Mouse (Mus musculus) stomach, embryonic 14.5 days (tissue): ENCODE data around the gene Pak6. TPM values are rescaled to one million over a fixed set of nuclear protein-coding genes. Genes with fewer than 3 reads are reported as not detected.

Source experiments
- ATAC-seq: fragments of 200-750 bp; cut with Nextera tagmentation; 2 replicates; pipeline ENCODE4 v1.8.0; 2017; ENCODE audit warnings: low read depth, moderate TSS enrichment; ENCODE audit not compliant: insufficient number of reproducible peaks, insufficient read depth, low FRiP score
- H3K27ac ChIP-seq: fragments of 300-500 bp; sonication (generic); 2 replicates; pipeline ENCODE4 v1.5.1; 2014; ENCODE audit warnings: mild to moderate bottlenecking, low read length, moderate library complexity, mixed read lengths
- H3K27me3 ChIP-seq: fragments of 300-500 bp; sonication (generic); 2 replicates; pipeline ENCODE4 v1.6.1; 2014; ENCODE audit warnings: low read length, control low read depth, mixed read lengths; ENCODE audit not compliant: control insufficient read depth, insufficient read depth
- H3K36me3 ChIP-seq: fragments of 300-500 bp; sonication (generic); 2 replicates; pipeline ENCODE4 v1.6.1; 2014; ENCODE audit warnings: mild to moderate bottlenecking, control low read depth, low read length, moderate library complexity, mixed read lengths; ENCODE audit not compliant: control insufficient read depth, insufficient read depth
- H3K4me1 ChIP-seq: fragments of 300-500 bp; sonication (generic); 2 replicates; pipeline ENCODE4 v1.6.1; 2014; ENCODE audit warnings: low read length, control low read depth, mixed read lengths; ENCODE audit not compliant: control insufficient read depth, insufficient read depth
- H3K4me2 ChIP-seq: fragments of 300-500 bp; sonication (generic); replicated peaks from 2 replicates; pipeline ENCODE4 v1.6.1; 2014; ENCODE audit warnings: low read depth, low read length, control low read depth
- H3K4me3 ChIP-seq: fragments of 300-500 bp; sonication (generic); 2 replicates; pipeline ENCODE4 v1.5.1; 2014; ENCODE audit warnings: low read depth, low read length, control low read depth
- H3K9ac ChIP-seq: fragments of 300-500 bp; sonication (generic); replicated peaks from 2 replicates; pipeline ENCODE4 v1.6.1; 2014; ENCODE audit warnings: low read depth, mild to moderate bottlenecking, control low read depth, low read length, moderate library complexity, mixed read lengths
- H3K9me3 ChIP-seq: fragments of 300-500 bp; sonication (generic); 2 replicates; pipeline ENCODE4 v1.6.1; 2016; ENCODE audit warnings: low read depth, low read length, control low read depth; ENCODE audit not compliant: control insufficient read depth
- WGBS: fragments of 180-500 bp; shearing (Covaris S2); extraction: QIAGEN DNeasy Blood & Tissue Kit; methylation state at CpG from one replicate; pipeline ENCODE4 v1.1.7; 2014; 5-methylcytosine and 5-hydroxymethylcytosine counted together
- polyA plus RNA-seq: library from polyadenylated mRNA; unstranded; fragments of >200 nt; fragmentation: Nextera tagmentation; extraction: Ambion mirVana; gene quantifications from 2 replicates; pipeline ENCODE4 v1.2.1, GENCODE M21; 2014

The Pak6 gene
- polyA plus RNA-seq, 1 experiment from 2014 or later: 3.3 TPM

GRCm38 (mm10) chr2:118706436-118706835 is 43.3 kb downstream of the Pak6 start:
- no peaks in the 10 kb centered on the region for H3K9me3 ChIP-seq
- H3K27ac ChIP-seq: no peak overlapping the region
- no peak overlapping the region for H3K9ac ChIP-seq
- H3K4me3 ChIP-seq: no peak overlapping the region
- peaks cover 22% of the 10 kb centered on the region for H3K4me1 ChIP-seq
- no peak for ATAC-seq
- WGBS: 13% methylated on average over 6 of the region's 6 CpGs
- no peaks in the 10 kb centered on the region for H3K36me3 ChIP-seq
- no peak overlapping the region for H3K4me2 ChIP-seq
- peaks cover 68% of the 10 kb centered on the region for H3K27me3 ChIP-seq

GRCm38 (mm10) chr2:118708472-118708871 is 45.4 kb downstream of the Pak6 start:
- Histone ChIP-seq H3K4me2 (no peak overlapping the region), H3K9ac (no peak overlapping the region), H3K27ac (no peak overlapping the region), H3K27me3 (peaks cover 64% of the 10 kb centered on the region), H3K36me3 (no peaks in the 10 kb centered on the region), H3K4me1 (peaks cover 12% of the 10 kb centered on the region), H3K9me3 (no peaks in the 10 kb centered on the region), H3K4me3 (no peak overlapping the region)
- no peak for ATAC-seq
- 85% methylated on average over 4 of the region's 4 CpGs for WGBS

- Histone ChIP-seq H3K4me2 (no peak overlapping the region), H3K9me3 (no peaks in the 10 kb centered on the region), H3K36me3 (no peaks in the 10 kb centered on the region), H3K9ac (no peak overlapping the region), H3K4me3 (no peak overlapping the region), H3K27me3 (peaks cover 53% of the 10 kb centered on the region), H3K4me1 (peaks cover 3% of the 10 kb centered on the region; the same call in 1 of the 2 replicates), H3K27ac (no peak overlapping the region)
- 43% methylated on average over 4 of the region's 4 CpGs for WGBS
- no peak for ATAC-seq
Observed at GRCm38 (mm10) chr2:118709655-118710221, 46.6 kb downstream of the Pak6 start.

GRCm38 (mm10) chr2:118711038-118711494 is 48.0 kb downstream of the Pak6 start:
- Histone ChIP-seq H3K4me1 (peaks cover 3% of the 10 kb centered on the region; the same call in 1 of the 2 replicates), H3K4me3 (peak overlapping the region; percentile 26), H3K9me3 (no peaks in the 10 kb centered on the region), H3K9ac (no peak overlapping the region), H3K4me2 (peak overlapping the region; percentile 67), H3K27ac (no peak overlapping the region), H3K36me3 (no peaks in the 10 kb centered on the region), H3K27me3 (peaks cover 42% of the 10 kb centered on the region)
- ATAC-seq: peak; percentile 67
- WGBS: 2% methylated on average over 36 of the region's 36 CpGs

GRCm38 (mm10) chr2:118713631-118714030 is 50.5 kb downstream of the Pak6 start:
- no peaks in the 10 kb centered on the region for H3K36me3 ChIP-seq
- H3K27ac ChIP-seq: no peak overlapping the region
- peaks cover 3% of the 10 kb centered on the region; the same call in 1 of the 2 replicates for H3K4me1 ChIP-seq
- WGBS: 84% methylated on average over 6 of the region's 6 CpGs
- no peak overlapping the region for H3K4me3 ChIP-seq
- no peak for ATAC-seq
- peaks cover 26% of the 10 kb centered on the region for H3K27me3 ChIP-seq
- no peak overlapping the region for H3K9ac ChIP-seq
- no peaks in the 10 kb centered on the region for H3K9me3 ChIP-seq
- H3K4me2 ChIP-seq: no peak overlapping the region

- H3K4me3 ChIP-seq: no peak overlapping the region
- no peak overlapping the region for H3K9ac ChIP-seq
- H3K4me2 ChIP-seq: no peak overlapping the region
- peaks cover 3% of the 10 kb centered on the region; the same call in 1 of the 2 replicates for H3K4me1 ChIP-seq
- 50% methylated on average over 4 of the region's 4 CpGs for WGBS
- no peak for ATAC-seq
- H3K27ac ChIP-seq: no peak overlapping the region
- no peaks in the 10 kb centered on the region for H3K36me3 ChIP-seq
- peaks cover 26% of the 10 kb centered on the region for H3K27me3 ChIP-seq
- H3K9me3 ChIP-seq: no peaks in the 10 kb centered on the region
Observed at GRCm38 (mm10) chr2:118714230-118714629, 51.1 kb downstream of the Pak6 start.

GRCm38 (mm10) chr2:118716677-118717076 is 53.6 kb downstream of the Pak6 start:
- Histone ChIP-seq H3K4me3 (no peak overlapping the region), H3K9ac (no peak overlapping the region), H3K27me3 (peaks cover 15% of the 10 kb centered on the region; the same call in 1 of the 2 replicates), H3K4me2 (no peak overlapping the region), H3K36me3 (no peaks in the 10 kb centered on the region), H3K27ac (no peak overlapping the region), H3K4me1 (no peaks in the 10 kb centered on the region), H3K9me3 (no peaks in the 10 kb centered on the region)
- WGBS: 83% methylated on average over 5 of the region's 5 CpGs
- no peak for ATAC-seq

GRCm38 (mm10) chr2:118723693-118724486 is 60.8 kb downstream of the Pak6 start:
- Histone ChIP-seq H3K27ac (no peak overlapping the region), H3K4me2 (no peak overlapping the region)

More at GRCm38 (mm10) chr2:118723693-118724486, 60.8 kb downstream of the Pak6 start:
- Histone ChIP-seq H3K4me1 (peaks cover 13% of the 10 kb centered on the region), H3K4me3 (no peak overlapping the region), H3K9ac (no peak overlapping the region), H3K27me3 (no peaks in the 10 kb centered on the region), H3K36me3 (no peaks in the 10 kb centered on the region), H3K9me3 (no peaks in the 10 kb centered on the region)
- WGBS: 74% methylated on average over 15 of the region's 15 CpGs
- ATAC-seq: no peak
